ENCODE assay signal across 9 mouse cellular contexts in the genomic region with DNA sequence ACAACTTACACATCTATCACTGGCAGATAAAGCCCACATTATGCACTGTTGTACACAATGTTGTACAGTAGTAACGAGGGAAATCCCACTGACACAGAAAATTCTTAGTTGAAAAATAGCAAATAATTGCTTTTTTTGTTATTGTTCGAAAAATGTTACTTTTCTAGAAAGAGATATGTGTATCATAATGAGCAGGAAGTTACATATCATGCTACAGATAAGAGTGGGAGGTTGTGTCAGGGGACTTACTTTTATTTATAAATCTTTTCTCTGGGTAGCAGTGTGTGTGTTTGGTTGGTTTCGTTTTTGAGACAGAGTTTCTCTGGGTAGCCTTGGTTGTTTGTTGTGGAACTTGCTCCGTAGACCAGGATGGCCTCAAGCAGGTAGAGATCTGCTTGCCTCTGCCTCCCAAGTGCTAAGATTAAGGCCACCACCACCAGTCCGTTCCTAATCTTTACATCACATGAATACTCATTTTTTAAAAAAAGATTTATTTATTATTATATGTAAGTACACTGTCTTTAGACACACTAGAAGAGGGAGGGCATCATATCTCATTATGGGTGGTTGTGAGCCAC. TPM values are rescaled to one million over a fixed set of nuclear protein-coding genes. Genes with fewer than 3 reads are reported as not detected.
DNase-seq lines count a peak whose midpoint lies in the region; ATAC-seq lines count a peak whose summit lies in the region.
"Had no signal": no experiment of that assay in that cellular context is flagged by ENCODE, and none has a peak within 500 bp of the region (broad histone marks: within the 10 kb centered on the region; RNA-seq: fewer than 3 reads in every experiment).

No protein-coding gene starts in this region.

- peak overlapping the region; percentile 92 for H3K4me2 ChIP-seq in liver, embryonic 12.5 days

- H3K9ac ChIP-seq in liver, embryonic 12.5 days, result peak overlapping the region; percentile 86

- no peaks in the 10 kb centered on the region for H3K9me3 ChIP-seq in forebrain, embryonic 10.5 days
- H3K9me3 ChIP-seq in liver, embryonic 12.5 days (replicated peaks), result no peaks in the 10 kb centered on the region

- peak overlapping the region; percentile 90 for H3K27ac ChIP-seq in forebrain, embryonic 10.5 days
- H3K27ac ChIP-seq in liver, embryonic 12.5 days, result peak overlapping the region; percentile 85

- peaks cover 29% of the 10 kb centered on the region for H3K36me3 ChIP-seq in forebrain, embryonic 10.5 days (replicated peaks)
- H3K36me3 ChIP-seq in liver, embryonic 12.5 days, result peaks cover 28% of the 10 kb centered on the region

- ATAC-seq in liver, embryonic 12.5 days, result no peak

- 91% methylated on average over 5 of the region's 5 CpGs for WGBS in forebrain, embryonic 10.5 days
- 39% methylated on average over 5 of the region's 5 CpGs for WGBS in liver, embryonic 12.5 days (ENCODE audit: insufficient replicate concordance)

- H3K4me3 ChIP-seq in forebrain, embryonic 10.5 days, result peak overlapping the region; percentile 76
- peak overlapping the region; percentile 79 for H3K4me3 ChIP-seq in liver, embryonic 12.5 days

- H3K27me3 ChIP-seq in forebrain, embryonic 10.5 days (ENCODE audit: poor library complexity, severe bottlenecking), result no peaks in the 10 kb centered on the region
- H3K27me3 ChIP-seq in liver, embryonic 12.5 days (replicated peaks), result no peaks in the 10 kb centered on the region

- peak; percentile 20 for DNase-seq in cerebellum, adult 9-11 months
- DNase-seq in cerebellum, postnatal 36 days, result no peak
- DNase-seq in 416B (ENCODE audit: low read depth), result peak; percentile 40
- DNase-seq in forebrain, embryonic 10.5 days (ENCODE audit: extremely low spot score, low spot score), result no peak
- DNase-seq in right cerebral cortex, postnatal 25 days, result no peak
- no peak for DNase-seq in ovary, postnatal 14 days (ENCODE audit: low spot score)
- DNase-seq in spleen, postnatal 10 days (ENCODE audit: low spot score in 2 of 2), result no peak
- DNase-seq: right cerebral cortex, postnatal 4 days had no signal

- peaks cover 30% of the 10 kb centered on the region for H3K4me1 ChIP-seq in forebrain, embryonic 10.5 days
- H3K4me1 ChIP-seq in liver, embryonic 12.5 days, result peaks cover 42% of the 10 kb centered on the region

RNA-seq across cellular contexts. Expression of a gene that starts 1.0 kb away (rescaled TPM):
- polyA plus RNA-seq in forebrain, embryonic 10.5 days (2016; fragmentation: Nextera tagmentation; extraction: Ambion mirVana), result 38.7 and 43.7 TPM in 2 replicates
- polyA plus RNA-seq in liver, embryonic 12.5 days (2016; fragmentation: Nextera tagmentation; extraction: Ambion mirVana), result 24.4 and 26.4 TPM in 2 replicates

RNA-seq across cellular contexts. Expression of a gene that starts 16.8 kb away (rescaled TPM):
- polyA plus RNA-seq in forebrain, embryonic 10.5 days (2016; fragmentation: Nextera tagmentation; extraction: Ambion mirVana), result 29.0 and 32.3 TPM in 2 replicates
- 17.0 and 19.0 TPM in 2 replicates for polyA plus RNA-seq in liver, embryonic 12.5 days (2016; fragmentation: Nextera tagmentation; extraction: Ambion mirVana)

RNA-seq across cellular contexts. Expression of a gene that starts 18.4 kb away (rescaled TPM):
- 18.8 and 19.4 TPM in 2 replicates for polyA plus RNA-seq in forebrain, embryonic 10.5 days (2016; fragmentation: Nextera tagmentation; extraction: Ambion mirVana)
- polyA plus RNA-seq in liver, embryonic 12.5 days (2016; fragmentation: Nextera tagmentation; extraction: Ambion mirVana), result 19.7 and 21.1 TPM in 2 replicates

RNA-seq across cellular contexts. Expression of a gene that starts 28.7 kb away (rescaled TPM):
- polyA plus RNA-seq in forebrain, embryonic 10.5 days (2016; fragmentation: Nextera tagmentation; extraction: Ambion mirVana), result 2,069 and 2,211 TPM in 2 replicates
- polyA plus RNA-seq in liver, embryonic 12.5 days (2016; fragmentation: Nextera tagmentation; extraction: Ambion mirVana), result 1,783 and 1,792 TPM in 2 replicates

RNA-seq across cellular contexts. Expression of a gene that starts 29.2 kb away (rescaled TPM):
- 181 and 189 TPM in 2 replicates for polyA plus RNA-seq in forebrain, embryonic 10.5 days (2016; fragmentation: Nextera tagmentation; extraction: Ambion mirVana)
- polyA plus RNA-seq in liver, embryonic 12.5 days (2016; fragmentation: Nextera tagmentation; extraction: Ambion mirVana), result 77.7 and 79.9 TPM in 2 replicates

Comparison
In these comparisons a context has a peak if more than half of its experiments do, and no peak if none do; other contexts are left out.
1. DNase-seq: peak in cerebellum, adult 9-11 months (single experiment) and 416B (single experiment); none in cerebellum, postnatal 36 days (0 of 2), forebrain, embryonic 10.5 days (single experiment), right cerebral cortex, postnatal 25 days (single experiment), ovary, postnatal 14 days (single experiment) and spleen, postnatal 10 days (0 of 2).